Mouse (Mus musculus) kidney, adult 2 months (tissue): ENCODE measurements around the gene Plekho2. TPM values are rescaled to one million over a fixed set of nuclear protein-coding genes. Genes with fewer than 3 reads are reported as not detected.

Experiments used
- DNase-seq: peaks from one replicate; pipeline ENCODE4 v3.0.0; 2021
- H3K27ac ChIP-seq: fragments of 200-500 bp; 2 replicates; pipeline ENCODE4 v1.5.1; 2012; ENCODE audit warnings: low read depth, low read length, control low read depth, inconsistent platforms; ENCODE audit not compliant: insufficient read depth
- H3K27me3 ChIP-seq: fragments of 200-500 bp; replicated peaks from 2 replicates; pipeline ENCODE4 v1.6.1; 2012; ENCODE audit warnings: mild to moderate bottlenecking, moderate library complexity, low read length, inconsistent platforms; ENCODE audit not compliant: control insufficient read depth, insufficient read depth
- H3K36me3 ChIP-seq: fragments of 200-500 bp; 2 replicates; pipeline ENCODE4 v1.6.1; 2012; ENCODE audit warnings: mild to moderate bottlenecking, moderate library complexity, low read length, inconsistent platforms; ENCODE audit not compliant: control insufficient read depth, insufficient read depth
- H3K4me1 ChIP-seq: fragments of 200-500 bp; 2 replicates; pipeline ENCODE4 v1.6.1; 2011; ENCODE audit warnings: low read length; ENCODE audit not compliant: control insufficient read depth, insufficient read depth
- H3K4me3 ChIP-seq: fragments of 200-500 bp; 2 replicates; pipeline ENCODE4 v1.5.1; 2011; ENCODE audit warnings: mild to moderate bottlenecking, low read depth, low read length, control low read depth; ENCODE audit not compliant: insufficient read depth
- CTCF ChIP-seq: fragments of 200-500 bp; conservative IDR thresholded peaks from 2 replicates; pipeline ENCODE4 v1.5.1; 2011; ENCODE audit warnings: low read depth, mild to moderate bottlenecking, control low read depth, low read length, moderate library complexity, mixed read lengths; ENCODE audit not compliant: insufficient read depth, insufficient read length
- POLR2A ChIP-seq: fragments of 200-500 bp; IDR thresholded peaks from one replicate; pipeline ENCODE4 v1.6.1; 2011; ENCODE audit warnings: low read depth, low read length, control low read depth
- WGBS: fragments of 180-500 bp; shearing (Covaris S2); methylation state at CpG from one replicate; pipeline ENCODE4 v1.1.7; 2018; 5-methylcytosine and 5-hydroxymethylcytosine counted together
- polyA plus RNA-seq: library from polyadenylated mRNA; depleted of rRNA; stranded (reverse); fragments of >200 nt; gene quantifications from 2 replicates; pipeline ENCODE4 v1.2.3, GENCODE M21; 2012; rRNA removed

Gene Plekho2
- polyA plus RNA-seq, 1 experiment: 10.4 TPM

DNA sequence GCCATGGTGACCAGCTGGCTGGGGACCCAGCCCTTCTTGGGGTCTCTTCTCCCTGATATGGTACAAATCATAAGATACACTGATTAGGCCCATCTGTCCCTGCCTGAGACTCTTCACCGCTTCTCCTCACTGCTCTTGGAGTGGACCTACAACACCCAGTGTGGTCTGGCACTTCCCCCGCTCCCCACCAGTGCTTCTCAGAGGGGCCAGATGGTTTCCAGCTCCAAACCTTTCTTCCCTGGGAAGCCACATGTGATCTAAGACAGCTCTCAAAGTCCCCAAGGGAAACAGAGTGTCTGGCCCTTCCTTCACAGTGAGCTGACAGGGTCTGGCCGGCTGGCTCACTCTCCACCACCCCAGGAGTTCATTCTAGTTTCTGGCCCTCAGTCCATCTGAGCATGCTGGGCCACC, 65.0 kb downstream of the Plekho2 start:
- no peak for TF ChIP-seq POLR2A
- TF ChIP-seq CTCF: no peak
- Histone ChIP-seq H3K36me3 (no peaks in the 10 kb centered on the region), H3K4me1 (no peaks in the 10 kb centered on the region), H3K4me3 (no peak overlapping the region), H3K27ac (no peak overlapping the region), H3K27me3 (no peaks in the 10 kb centered on the region; the same call in 1 of the 2 replicates)
- 69% methylated on average over 3 of the region's 3 CpGs for WGBS
- no peak for DNase-seq

DNA sequence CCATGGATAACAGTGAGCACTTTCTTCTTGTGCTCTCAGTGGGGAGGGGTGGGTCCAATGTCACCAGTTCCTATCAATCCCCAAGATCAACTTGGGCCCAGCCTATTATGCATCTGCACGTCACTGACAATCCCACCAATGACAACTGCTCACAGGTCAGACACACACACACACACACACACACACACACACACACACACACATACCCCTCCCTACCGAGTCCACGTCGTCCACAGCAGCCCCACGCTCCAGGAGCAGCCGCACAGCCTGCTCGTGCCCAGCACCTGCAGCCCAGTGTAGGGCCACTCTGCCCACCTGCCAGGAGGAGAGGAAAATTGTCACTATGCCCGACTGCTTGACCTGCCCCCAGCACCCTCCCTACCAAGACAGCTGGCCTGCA, 65.4 kb downstream of the Plekho2 start:
- no peak overlapping the region for H3K4me3 ChIP-seq
- no peaks in the 10 kb centered on the region for H3K36me3 ChIP-seq
- no peak overlapping the region for H3K27ac ChIP-seq
- no peaks in the 10 kb centered on the region for H3K27me3 ChIP-seq
- DNase-seq: no peak
- no peaks in the 10 kb centered on the region for H3K4me1 ChIP-seq
- 75% methylated on average over 8 of the region's 8 CpGs for WGBS
- TF ChIP-seq POLR2A (no peak), CTCF (no peak)

DNA sequence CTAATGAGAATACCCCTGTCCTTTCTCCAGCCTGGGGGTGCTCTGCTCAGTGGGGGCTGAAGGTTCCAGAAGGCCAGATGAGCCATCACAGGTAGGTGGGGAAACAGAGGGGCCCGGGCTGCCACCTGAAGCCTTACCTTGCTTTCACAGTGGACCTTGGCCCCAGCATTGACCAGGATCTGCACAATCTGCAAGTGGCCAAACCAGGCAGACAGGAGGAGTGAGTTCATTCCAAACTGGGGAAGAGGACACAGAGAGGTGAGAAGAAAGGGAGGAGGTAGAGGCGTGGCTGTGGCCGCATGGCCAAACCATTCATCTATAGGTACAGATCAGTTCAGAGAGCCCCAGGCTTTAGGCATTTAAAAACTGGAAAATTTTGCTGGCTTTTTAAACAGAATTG, 67.3 kb downstream of the Plekho2 start:
- no peak for DNase-seq
- Histone ChIP-seq H3K36me3 (no peaks in the 10 kb centered on the region), H3K4me1 (no peaks in the 10 kb centered on the region), H3K27me3 (no peaks in the 10 kb centered on the region), H3K27ac (no peak overlapping the region), H3K4me3 (no peak overlapping the region)
- no peak for TF ChIP-seq POLR2A
- TF ChIP-seq CTCF: no peak
- 69% methylated on average over 3 of the region's 3 CpGs for WGBS

DNA sequence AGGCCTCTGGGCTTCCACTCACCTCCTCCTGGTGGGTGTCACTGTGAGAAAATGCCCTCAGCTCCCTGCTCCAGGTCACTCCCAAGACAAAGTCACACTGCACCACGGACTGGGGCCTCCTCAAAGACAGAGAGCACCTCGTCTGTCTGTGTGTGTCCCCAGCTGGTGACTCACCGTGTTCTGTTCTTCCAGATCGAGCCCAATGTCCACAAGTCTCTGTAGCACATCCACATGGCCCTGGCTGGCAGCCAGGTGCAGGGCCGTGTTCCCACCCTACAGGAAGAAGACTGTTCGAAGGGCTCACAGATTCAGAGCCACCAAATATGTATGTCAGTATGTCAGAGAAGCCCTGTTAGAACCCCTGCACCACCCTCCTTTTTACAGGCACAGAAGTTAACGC, 71.4 kb downstream of the Plekho2 start:
- no peaks in the 10 kb centered on the region for H3K27me3 ChIP-seq
- WGBS: 53% methylated on average over 7 of the region's 7 CpGs
- H3K4me3 ChIP-seq: no peak overlapping the region
- H3K36me3 ChIP-seq: no peaks in the 10 kb centered on the region
- no peak for DNase-seq
- no peak for TF ChIP-seq CTCF
- TF ChIP-seq POLR2A: no peak
- H3K27ac ChIP-seq: no peak overlapping the region
- no peaks in the 10 kb centered on the region for H3K4me1 ChIP-seq

DNA sequence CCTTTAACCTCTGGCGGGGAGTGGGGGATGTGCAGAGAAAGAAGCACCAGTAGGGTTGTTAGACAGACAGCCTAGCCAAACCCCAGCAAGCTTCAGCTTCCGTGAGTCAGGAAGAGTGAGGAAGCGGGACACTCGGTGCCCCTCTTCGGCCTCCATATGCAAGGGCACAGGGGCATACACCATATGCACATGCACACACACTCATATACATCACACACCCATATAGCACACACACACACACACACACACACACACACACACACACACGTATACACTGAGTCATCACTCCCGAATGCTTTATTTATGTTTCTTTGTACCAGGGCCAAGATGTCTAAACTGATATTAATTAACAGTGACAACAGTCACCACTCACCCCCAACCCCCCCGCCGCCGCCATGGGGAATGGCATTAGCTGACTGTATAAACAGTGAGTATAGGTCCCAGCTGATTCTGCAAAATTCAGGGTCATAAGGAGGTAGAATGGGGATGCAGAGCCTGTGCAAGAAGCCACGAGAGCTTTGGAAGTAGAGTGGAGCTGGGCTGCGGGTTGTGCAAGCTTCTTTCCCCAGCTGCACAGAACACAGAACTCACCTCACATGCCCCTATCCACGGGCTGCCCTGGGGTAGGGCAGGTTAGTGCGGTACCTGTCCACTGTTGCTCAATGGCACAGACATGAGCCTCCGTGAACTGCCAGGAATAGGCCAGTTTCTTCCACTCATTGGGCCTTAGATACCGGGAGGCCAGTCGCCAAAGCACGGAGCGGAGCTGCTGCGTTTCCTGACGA, 76.9 kb downstream of the Plekho2 start:
- no peak overlapping the region for H3K4me3 ChIP-seq
- no peak for DNase-seq
- TF ChIP-seq CTCF: no peak
- no peak for TF ChIP-seq POLR2A
- no peaks in the 10 kb centered on the region for H3K36me3 ChIP-seq
- no peak overlapping the region for H3K27ac ChIP-seq
- 74% methylated on average over 21 of the region's 21 CpGs for WGBS
- no peaks in the 10 kb centered on the region for H3K27me3 ChIP-seq
- no peaks in the 10 kb centered on the region for H3K4me1 ChIP-seq

Other genes with a start within 250 kb of the Plekho2 start
- 6.0 and 6.1 TPM in 2 replicates for gene Pdcd7, start 233.9 kb downstream of the Plekho2 start, polyA plus RNA-seq
- gene Ubap1l, start 219.0 kb downstream of the Plekho2 start, polyA plus RNA-seq: 0.25 and 0.33 TPM in 2 replicates
- 0.68 and 0.75 TPM in 2 replicates for gene Kbtbd13, start 188.4 kb downstream of the Plekho2 start, polyA plus RNA-seq
- 9.5 and 11.3 TPM in 2 replicates for gene Rasl12, start 181.5 kb downstream of the Plekho2 start, polyA plus RNA-seq
- 13.0 and 15.0 TPM in 2 replicates for gene Slc51b, start 157.1 kb downstream of the Plekho2 start, polyA plus RNA-seq
- 11.3 and 11.5 TPM in 2 replicates for gene Mtfmt, start 144.3 kb downstream of the Plekho2 start, polyA plus RNA-seq
- gene Spg21, start 119.1 kb downstream of the Plekho2 start, polyA plus RNA-seq: 32.3 and 34.3 TPM in 2 replicates
- 0.06 and 0.16 TPM in 2 replicates for gene Ankdd1a, start 59.8 kb downstream of the Plekho2 start, polyA plus RNA-seq
- 0.08 and 0.11 TPM in 2 replicates for gene Pif1, start 7.1 kb upstream of the Plekho2 start, polyA plus RNA-seq
- gene Rbpms2, start 49.6 kb upstream of the Plekho2 start, polyA plus RNA-seq: 257 and 303 TPM in 2 replicates
- gene Oaz2, start 88.0 kb upstream of the Plekho2 start, polyA plus RNA-seq: 139 and 147 TPM in 2 replicates
- 8.3 and 9.4 TPM in 2 replicates for gene Zfp609, start 247.5 kb upstream of the Plekho2 start, polyA plus RNA-seq